Mouse (Mus musculus): ENCODE data around the gene Car9. TPM values are rescaled to one million over a fixed set of nuclear protein-coding genes. Genes with fewer than 3 reads are reported as not detected.
A peak's percentile ranks its signal among the peaks of the same experiment; 100 is the strongest.

Car9 gene
- total and polyA plus RNA-seq, 3 experiments = not detected

DNA sequence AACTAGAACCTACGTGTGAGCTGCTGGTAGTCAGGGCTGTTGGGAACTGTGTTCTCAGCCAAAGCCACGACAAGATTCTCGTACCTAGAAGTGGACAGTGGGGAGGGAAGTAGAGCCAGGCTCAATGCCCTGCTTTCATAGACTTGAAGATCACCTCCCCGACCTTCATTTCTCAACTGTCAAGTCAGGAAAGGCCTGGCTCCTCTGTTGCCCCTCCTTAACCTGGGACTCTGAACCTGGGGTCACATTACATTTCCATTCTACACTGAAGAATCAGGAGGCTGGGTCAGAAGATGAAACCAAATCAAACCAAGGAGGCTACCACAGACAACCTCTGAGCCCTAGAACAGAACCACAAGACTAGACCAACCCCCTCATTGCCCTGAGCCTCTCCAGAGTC, 8.8 kb upstream of the Car9 start:
- in situ Hi-C loops (cut with MboI; ENCODE audit: low pct_ligation_motif_present, low pct_unique_long_range_greater_than_20kb, low sequenced_read_pairs) (no loop called here), dilution Hi-C loops (cut with MboI; ENCODE audit: extremely low pct_ligation_motif_present, extremely low pct_unique_long_range_greater_than_20kb, low sequenced_read_pairs) (no loop called here)
- peaks cover 32% of the 10 kb centered on the region for H3K27me3 ChIP-seq (replicated peaks)
- peaks cover 4 to 31% of the 10 kb centered on the region in 2 experiments for H3K36me3 ChIP-seq (replicated peaks in 1 of 2; ENCODE audit: control insufficient read depth in 1 of 2, insufficient read depth in 1 of 2, low read length in 1 of 2)
- no peak overlapping the region for H3K27ac ChIP-seq (ENCODE audit: insufficient read depth, low read depth)
- no peak for TF ChIP-seq EP300 (IDR thresholded peaks at IDR 0.05; ENCODE audit: low read length)
- TF ChIP-seq PAX5 (IDR thresholded peaks at IDR 0.05; ENCODE audit: low read length) = no peak
- TF ChIP-seq MYC (IDR thresholded peaks at IDR 0.05; ENCODE audit: low read depth, low read length) = no peak
- no peak for TF ChIP-seq ZNF384 (IDR thresholded peaks at IDR 0.05; ENCODE audit: low read depth, low read length)
- TF ChIP-seq POLR2A (IDR thresholded peaks at IDR 0.05; ENCODE audit: low read depth, low read length) = no peak
- TF ChIP-seq CHD1 (IDR thresholded peaks at IDR 0.05; ENCODE audit: low read depth, low read length) = no peak
- TF ChIP-seq KAT2A (IDR thresholded peaks at IDR 0.05; ENCODE audit: insufficient replicate concordance, low read length) = no peak
- no peaks in the 10 kb centered on the region for H3K79me2 ChIP-seq (replicated peaks; ENCODE audit: control insufficient read depth, extremely low read depth, insufficient read depth, poor library complexity, severe bottlenecking)
- H3K9me3 ChIP-seq (replicated peaks; ENCODE audit: low read length) = no peaks in the 10 kb centered on the region
- H3K4me1 ChIP-seq (ENCODE audit: control insufficient read depth in 1 of 2, insufficient read depth in 2 of 2) = peaks cover 0 to 24% of the 10 kb centered on the region in 2 experiments; a peak in 2 of 4 replicates
- no peak overlapping the region for H3K4me3 ChIP-seq (replicated peaks in 1 of 3; ENCODE audit: low read depth in 2 of 3, low read length in 2 of 3, poor library complexity in 1 of 3)
- no peak overlapping the region for H3K4me2 ChIP-seq (ENCODE audit: insufficient read depth, low read depth, poor library complexity, severe bottlenecking)
- DNase-seq (ENCODE audit: extremely low read depth) = no peak
- H3K9ac ChIP-seq (ENCODE audit: insufficient read depth, low read depth) = no peak overlapping the region

DNA sequence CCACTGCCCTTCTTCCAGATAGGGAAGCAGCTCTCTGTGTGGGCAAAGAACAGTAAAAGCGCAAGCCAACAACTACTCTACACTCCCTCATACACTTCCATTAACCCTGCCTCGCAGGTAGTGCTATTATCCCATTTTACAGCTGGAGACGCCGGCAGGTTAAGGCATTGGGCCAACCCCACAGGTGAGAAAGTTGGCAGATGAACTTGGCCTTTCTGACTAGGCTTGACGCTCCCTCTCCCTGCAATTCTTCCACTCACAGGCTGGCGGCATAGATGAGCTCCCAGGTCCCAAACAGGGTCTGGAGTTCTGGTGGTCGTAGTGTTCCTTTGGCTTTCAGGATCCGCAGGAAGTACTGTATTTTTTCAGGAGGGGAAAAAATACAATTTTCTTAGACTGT, 7.8 kb upstream of the Car9 start:
- Histone ChIP-seq H3K4me1 (ENCODE audit: control insufficient read depth in 1 of 2, insufficient read depth in 2 of 2) (peaks cover 0 to 22% of the 10 kb centered on the region in 2 experiments; a peak in 2 of 4 replicates), H3K9ac (ENCODE audit: insufficient read depth, low read depth) (peak overlapping the region; percentile 4; the same call in 1 of the 2 replicates), H3K27ac (ENCODE audit: insufficient read depth, low read depth) (no peak overlapping the region), H3K36me3 (replicated peaks in 1 of 2; ENCODE audit: control insufficient read depth in 1 of 2, insufficient read depth in 1 of 2, low read length in 1 of 2) (peaks cover 4 to 31% of the 10 kb centered on the region in 2 experiments), H3K9me3 (replicated peaks; ENCODE audit: low read length) (no peaks in the 10 kb centered on the region), H3K27me3 (replicated peaks) (peaks cover 42% of the 10 kb centered on the region), H3K4me3 (replicated peaks in 1 of 3; ENCODE audit: low read depth in 2 of 3, low read length in 2 of 3, poor library complexity in 1 of 3) (peak overlapping the region; percentile 51 to 64 (median 59)), H3K4me2 (ENCODE audit: insufficient read depth, low read depth, poor library complexity, severe bottlenecking) (peak overlapping the region; percentile 58), H3K79me2 (replicated peaks; ENCODE audit: control insufficient read depth, extremely low read depth, insufficient read depth, poor library complexity, severe bottlenecking) (no peaks in the 10 kb centered on the region)
- dilution Hi-C loops (cut with MboI; ENCODE audit: extremely low pct_ligation_motif_present, extremely low pct_unique_long_range_greater_than_20kb, low sequenced_read_pairs) (no loop called here), in situ Hi-C loops (cut with MboI; ENCODE audit: low pct_ligation_motif_present, low pct_unique_long_range_greater_than_20kb, low sequenced_read_pairs) (no loop called here)
- TF ChIP-seq CTCF (conservative IDR thresholded peaks at IDR 0.05 in 1 of 2, IDR thresholded peaks at IDR 0.05 in 1 of 2; ENCODE audit: low read depth in 2 of 2, low read length in 2 of 2) = peak in 1 of 2 experiments; percentile 48; a peak in 2 of 4 replicates
- no peak for TF ChIP-seq CHD1 (IDR thresholded peaks at IDR 0.05; ENCODE audit: low read depth, low read length)
- peak; percentile 28 for DNase-seq (ENCODE audit: extremely low read depth)

DNA sequence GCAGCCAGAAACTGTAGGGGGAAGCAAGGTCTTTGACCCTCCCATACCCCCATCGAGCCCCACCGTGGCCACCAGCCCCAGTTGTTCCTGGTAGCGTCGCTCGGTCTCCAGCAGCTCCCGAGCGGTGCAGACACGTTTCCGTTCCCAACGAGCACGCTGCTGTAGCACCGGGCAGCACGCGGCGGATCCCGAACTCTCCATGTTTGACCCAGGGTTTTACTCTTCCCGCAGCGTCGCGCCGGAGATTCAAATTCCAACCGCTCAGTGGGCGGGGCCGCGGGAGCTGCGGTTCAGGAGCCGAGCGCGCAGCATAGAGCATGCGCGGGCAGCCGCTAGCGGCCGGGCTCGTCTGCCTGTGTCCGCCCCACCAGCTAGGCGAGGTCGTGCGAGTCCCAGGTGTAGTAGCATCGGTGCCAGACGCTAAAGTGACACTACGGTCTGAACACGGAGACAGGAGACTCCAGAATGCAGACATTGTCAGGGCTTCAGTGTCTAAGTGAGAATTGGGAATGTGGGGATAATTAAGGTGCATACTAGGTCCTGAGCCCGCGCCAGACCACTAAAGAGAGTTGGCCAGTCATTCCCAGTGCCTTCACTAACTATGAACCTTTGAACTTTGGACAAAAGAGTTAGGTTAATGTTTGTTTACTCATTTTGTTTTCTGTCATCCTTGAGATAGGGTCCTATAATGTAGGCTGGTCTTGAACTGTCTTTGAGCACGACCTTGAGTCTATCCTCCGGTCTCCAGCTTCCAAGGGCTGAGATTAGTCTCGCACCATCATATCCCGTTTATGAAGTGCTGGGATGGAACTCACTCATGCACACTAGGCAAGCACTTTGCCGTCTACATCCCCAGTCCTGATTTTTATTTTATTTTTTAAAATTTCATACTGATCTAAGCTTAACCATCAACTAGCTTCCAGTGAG, 7.1 kb upstream of the Car9 start, which contains the start of gene Arhgef39:
TSS of gene Arhgef39 (minus strand) at position 289 of the 927 bp plus-strand sequence.
- TF ChIP-seq MXI1 (IDR thresholded peaks at IDR 0.05; ENCODE audit: low read depth, low read length) (peak; percentile 35; the same call in 1 of the 2 replicates), NELFE (IDR thresholded peaks at IDR 0.05; ENCODE audit: low read depth, low read length) (peak; percentile 44; the same call in 1 of the 2 replicates), POLR2A (IDR thresholded peaks at IDR 0.05; ENCODE audit: low read depth, low read length) (peak; percentile 38; the same call in 1 of the 2 replicates), NRF1 (IDR thresholded peaks at IDR 0.05; ENCODE audit: low read depth, low read length) (peak; percentile 96), HCFC1 (IDR thresholded peaks at IDR 0.05; ENCODE audit: low read depth, low read length) (no peak)
- Histone ChIP-seq H3K9ac (ENCODE audit: insufficient read depth, low read depth) (peak within 1 kb of the TSS; percentile 4; the same call in 1 of the 2 replicates), H3K27ac (ENCODE audit: insufficient read depth, low read depth) (no peak within 1 kb of the TSS), H3K4me2 (ENCODE audit: insufficient read depth, low read depth, poor library complexity, severe bottlenecking) (peak within 1 kb of the TSS; percentile 58), H3K4me1 (ENCODE audit: control insufficient read depth in 1 of 2, insufficient read depth in 2 of 2) (peaks cover 0 to 17% of the 10 kb centered on the region in 2 experiments; a peak in 2 of 4 replicates), H3K9me3 (replicated peaks; ENCODE audit: low read length) (no peaks in the 10 kb centered on the region), H3K79me2 (replicated peaks; ENCODE audit: control insufficient read depth, extremely low read depth, insufficient read depth, poor library complexity, severe bottlenecking) (no peaks in the 10 kb centered on the region), H3K4me3 (replicated peaks in 1 of 3; ENCODE audit: low read depth in 2 of 3, low read length in 2 of 3, poor library complexity in 1 of 3) (peak within 1 kb of the TSS; percentile 51 to 64 (median 59)), H3K27me3 (replicated peaks) (peaks cover 49% of the 10 kb centered on the region), H3K36me3 (replicated peaks in 1 of 2; ENCODE audit: control insufficient read depth in 1 of 2, insufficient read depth in 1 of 2, low read length in 1 of 2) (peaks cover 4 to 31% of the 10 kb centered on the region in 2 experiments)
- DNase-seq (ENCODE audit: extremely low read depth) = peak; percentile 58
- dilution Hi-C loops (cut with MboI; ENCODE audit: extremely low pct_ligation_motif_present, extremely low pct_unique_long_range_greater_than_20kb, low sequenced_read_pairs) (no loop called here), in situ Hi-C loops (cut with MboI; ENCODE audit: low pct_ligation_motif_present, low pct_unique_long_range_greater_than_20kb, low sequenced_read_pairs) (no loop called here)

Measured in CH12.LX (cell line).